Mouse (Mus musculus): ENCODE results near the gene Gstt3. TPM values are rescaled to one million over a fixed set of nuclear protein-coding genes. Genes with fewer than 3 reads are reported as not detected.
"Not testable (repeated sequence)": the region's sequence is repeated elsewhere in the genome, so short reads cannot be mapped to it uniquely, and the experiment has no call there.

The Gstt3 gene
- polyA plus RNA-seq, 1 experiment, result 1.6 TPM

DNA sequence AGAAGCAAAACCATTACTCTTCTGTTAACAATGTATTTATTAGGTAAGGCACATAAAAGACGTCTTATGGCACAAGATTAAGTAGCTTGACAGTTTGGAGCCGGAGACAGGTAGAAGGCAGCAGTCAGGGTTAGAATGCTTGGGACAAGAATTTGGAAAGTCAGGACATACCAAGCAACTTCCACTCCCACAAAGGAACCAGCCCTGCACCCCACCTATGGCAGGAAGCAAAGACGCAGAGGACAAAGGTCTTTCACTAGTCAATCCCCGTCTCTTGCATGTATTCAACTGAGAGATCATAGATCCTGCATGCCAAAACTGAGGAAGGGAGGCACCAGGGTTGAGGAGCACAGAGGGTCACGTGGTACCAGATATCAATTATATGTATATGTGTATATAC is 7.1 kb downstream of the Gstt3 start:
- 82% methylated on average over 5 of the region's 5 CpGs for WGBS
- Histone ChIP-seq H3K27ac (ENCODE audit: control insufficient read depth, insufficient read depth, low read depth, low read length, poor library complexity) (no peak overlapping the region), H3K4me3 (replicated peaks; ENCODE audit: control insufficient read depth, low read depth, low read length) (no peak overlapping the region), H3K4me1 (ENCODE audit: control insufficient read depth, insufficient read depth, low read length) (peaks cover 2% of the 10 kb centered on the region; the same call in 1 of the 2 replicates)
- no peak for TF ChIP-seq POLR2A (IDR thresholded peaks at IDR 0.05; ENCODE audit: borderline replicate concordance, control insufficient read depth, low read depth, low read length)
- no peak for TF ChIP-seq CTCF (IDR thresholded peaks at IDR 0.05; ENCODE audit: control insufficient read depth, insufficient read depth, low read length)

DNA sequence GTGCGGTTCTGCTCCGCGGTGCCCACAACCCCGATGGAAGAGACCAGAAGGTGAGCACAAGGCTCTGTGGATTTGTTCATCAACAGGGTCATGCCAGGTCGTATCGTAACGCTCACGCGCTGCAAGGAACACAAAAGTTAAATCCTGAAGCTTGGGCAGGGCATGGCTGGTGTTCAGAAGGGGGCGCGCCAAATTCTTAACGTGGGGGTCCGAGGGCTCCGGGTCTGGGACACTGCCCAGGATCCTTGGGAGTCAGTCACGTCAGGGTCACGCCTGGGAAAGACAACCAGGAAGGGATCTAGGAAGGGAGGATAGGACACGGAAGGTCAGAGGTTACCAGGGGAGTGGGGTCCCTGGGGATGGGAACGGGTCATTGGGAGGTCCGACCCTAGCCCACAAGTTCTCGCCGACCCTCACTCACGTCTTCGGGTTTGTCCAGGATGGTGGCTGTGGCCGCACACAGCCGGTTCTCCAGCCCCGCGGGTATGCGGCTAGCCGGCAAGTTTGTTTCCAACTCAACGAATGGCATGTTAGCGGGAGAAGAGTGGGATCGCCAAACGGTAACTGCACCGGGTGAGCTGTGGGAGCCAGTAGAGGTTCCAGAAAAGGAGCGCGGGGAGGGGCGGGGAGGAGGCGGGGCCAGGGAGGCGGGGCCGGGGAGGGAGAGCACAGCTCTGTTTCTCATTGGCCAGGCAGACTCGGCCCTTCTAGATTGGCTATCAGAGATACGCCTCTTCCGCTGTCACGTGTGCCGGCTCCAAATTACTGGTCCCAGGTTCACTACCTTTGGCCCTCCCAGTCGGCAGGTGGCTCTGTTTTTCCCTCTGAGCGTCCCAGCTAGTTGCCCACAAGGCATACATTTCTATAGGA is 8.2 kb downstream of the Gstt3 start, which contains the start of gene Ddt:
Gene Ddt (minus strand): TSS at position 620 of the 870 bp plus-strand sequence.
- Histone ChIP-seq H3K4me1 (ENCODE audit: control insufficient read depth, insufficient read depth, low read length) (peaks cover 2% of the 10 kb centered on the region; the same call in 1 of the 2 replicates), H3K27ac (ENCODE audit: control insufficient read depth, insufficient read depth, low read depth, low read length, poor library complexity) (no peak within 1 kb of the TSS; the same call in 1 of the 2 replicates), H3K4me3 (replicated peaks; ENCODE audit: control insufficient read depth, low read depth, low read length) (peak within 1 kb of the TSS; percentile 76)
- TF ChIP-seq CTCF (IDR thresholded peaks at IDR 0.05; ENCODE audit: control insufficient read depth, insufficient read depth, low read length) (no peak), POLR2A (IDR thresholded peaks at IDR 0.05; ENCODE audit: borderline replicate concordance, control insufficient read depth, low read depth, low read length) (peak; percentile 38; the same call in 1 of the 2 replicates)
- under 1% methylated on average over 47 of the region's 47 CpGs for WGBS

DNA sequence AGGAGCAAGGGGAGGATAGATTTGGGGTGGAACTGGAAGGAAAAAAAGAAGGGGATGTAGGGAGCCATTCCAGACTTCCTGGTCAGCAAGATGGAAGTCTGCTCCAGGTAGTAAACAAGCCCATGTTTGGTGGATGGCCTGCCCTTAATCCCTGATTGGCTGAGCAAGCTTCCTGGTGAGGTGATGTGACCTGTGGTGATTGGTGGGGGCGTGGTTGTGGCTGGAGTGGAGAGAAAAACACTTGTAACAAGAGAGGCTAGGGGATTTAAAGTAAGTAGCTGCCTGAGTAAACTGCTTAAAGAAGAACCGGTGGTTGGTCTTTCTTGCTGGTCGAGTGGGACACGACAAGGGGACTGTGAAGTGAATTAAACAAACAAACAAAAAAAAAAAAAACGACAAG is 13.5 kb downstream of the Gstt3 start:
- WGBS, result 50% methylated on average over 5 of the region's 5 CpGs
- not testable (repeated sequence) for H3K27ac ChIP-seq (ENCODE audit: control insufficient read depth, insufficient read depth, low read depth, low read length, poor library complexity); H3K4me3 ChIP-seq (replicated peaks; ENCODE audit: control insufficient read depth, low read depth, low read length); H3K4me1 ChIP-seq (ENCODE audit: control insufficient read depth, insufficient read depth, low read length)

DNA sequence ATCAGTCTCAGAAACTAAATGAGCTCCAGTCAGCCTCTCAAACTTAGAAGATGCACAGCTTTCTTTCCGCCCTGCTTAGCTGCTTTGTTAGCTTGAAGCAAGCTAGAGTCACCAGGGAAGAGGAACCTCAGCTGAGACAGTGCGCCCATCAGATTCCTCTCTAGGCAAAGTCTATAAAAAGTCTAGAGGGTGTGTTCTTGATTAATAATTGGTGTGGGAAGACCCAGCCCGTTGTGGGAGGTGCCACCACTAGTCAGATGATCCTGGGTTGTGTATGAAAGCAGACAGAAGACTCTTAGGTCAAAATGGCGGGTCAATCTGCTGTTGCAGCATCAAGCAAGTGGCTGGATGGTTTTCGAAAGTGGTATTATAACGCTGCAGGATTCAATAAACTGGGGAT is 14.4 kb downstream of the Gstt3 start:
- Histone ChIP-seq H3K27ac (ENCODE audit: control insufficient read depth, insufficient read depth, low read depth, low read length, poor library complexity) (no peak overlapping the region), H3K4me1 (ENCODE audit: control insufficient read depth, insufficient read depth, low read length) (peaks cover 2% of the 10 kb centered on the region; the same call in 1 of the 2 replicates), H3K4me3 (replicated peaks; ENCODE audit: control insufficient read depth, low read depth, low read length) (no peak overlapping the region)
- WGBS, result 80% methylated on average over 6 of the region's 6 CpGs
- TF ChIP-seq POLR2A (IDR thresholded peaks at IDR 0.05; ENCODE audit: borderline replicate concordance, control insufficient read depth, low read depth, low read length) (no peak), CTCF (IDR thresholded peaks at IDR 0.05; ENCODE audit: control insufficient read depth, insufficient read depth, low read length) (no peak)

DNA sequence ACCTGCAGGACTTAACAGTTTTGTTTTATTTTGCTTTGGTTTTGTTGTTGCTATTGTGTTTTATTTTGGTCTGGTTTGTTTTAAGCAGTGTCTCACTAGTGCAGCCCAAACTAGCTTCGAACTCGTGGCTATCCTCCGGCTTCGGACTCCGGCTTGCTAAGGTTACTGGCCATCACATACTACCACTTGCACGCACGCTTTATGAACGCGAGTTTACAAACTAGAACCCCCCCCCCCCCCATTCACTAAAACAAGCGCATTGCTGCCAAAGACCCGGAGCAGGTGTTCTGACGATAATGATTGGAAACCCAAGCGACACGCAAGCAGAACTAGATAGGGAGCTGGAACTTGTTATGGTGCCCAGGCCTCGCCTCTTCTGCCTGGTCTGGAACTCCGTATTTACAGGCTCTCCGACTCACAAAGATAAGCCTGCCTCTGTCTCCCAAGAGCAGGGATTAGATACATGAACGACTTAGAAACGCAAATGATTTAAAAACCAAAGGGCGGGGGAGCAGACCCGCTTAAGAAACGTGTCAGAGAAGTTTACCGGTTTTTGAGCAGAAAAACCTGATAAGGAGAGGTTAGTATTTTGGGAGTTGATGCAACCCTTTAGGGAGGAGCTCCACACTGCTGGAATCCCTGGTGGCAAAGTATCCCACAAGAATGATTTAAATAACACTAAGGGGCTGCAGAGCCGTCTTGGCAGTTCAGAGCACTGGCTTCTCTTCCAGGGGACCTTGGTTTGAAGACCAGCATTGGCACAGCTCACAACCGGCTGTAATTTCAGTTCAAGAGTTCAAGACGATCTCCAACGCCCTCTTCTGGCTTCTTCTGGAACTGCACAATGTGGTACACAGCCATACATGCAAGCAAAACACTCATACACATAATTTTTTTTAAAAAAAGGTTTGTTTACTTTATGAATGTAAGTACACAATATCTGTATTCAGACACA is 16.4 kb downstream of the Gstt3 start:
- WGBS, result under 1% methylated on average over 27 of the region's 27 CpGs
- Histone ChIP-seq H3K27ac (ENCODE audit: control insufficient read depth, insufficient read depth, low read depth, low read length, poor library complexity) (peak overlapping the region; percentile 90), H3K4me3 (replicated peaks; ENCODE audit: control insufficient read depth, low read depth, low read length) (peak overlapping the region; percentile 67), H3K4me1 (ENCODE audit: control insufficient read depth, insufficient read depth, low read length) (peaks cover 4% of the 10 kb centered on the region; the same call in 1 of the 2 replicates)
- peak; percentile 54 for TF ChIP-seq CTCF (IDR thresholded peaks at IDR 0.05; ENCODE audit: control insufficient read depth, insufficient read depth, low read length)
- TF ChIP-seq POLR2A (IDR thresholded peaks at IDR 0.05; ENCODE audit: borderline replicate concordance, control insufficient read depth, low read depth, low read length), result no peak

- H3K4me3 ChIP-seq (replicated peaks; ENCODE audit: control insufficient read depth, low read depth, low read length), result peak within 1 kb of the TSS; percentile 67
- WGBS, result 1% methylated on average over 61 of the region's 61 CpGs
- TF ChIP-seq CTCF (IDR thresholded peaks at IDR 0.05; ENCODE audit: control insufficient read depth, insufficient read depth, low read length) (0 out of 2 replicates have a peak, but pooled peaks have one; percentile 7), POLR2A (IDR thresholded peaks at IDR 0.05; ENCODE audit: borderline replicate concordance, control insufficient read depth, low read depth, low read length) (peak; percentile 77)
- peak within 1 kb of the TSS; percentile 90 for H3K27ac ChIP-seq (ENCODE audit: control insufficient read depth, insufficient read depth, low read depth, low read length, poor library complexity)
- peaks cover 4% of the 10 kb centered on the region; the same call in 1 of the 2 replicates for H3K4me1 ChIP-seq (ENCODE audit: control insufficient read depth, insufficient read depth, low read length)
These were observed 17.3 kb downstream of the Gstt3 start, which contains the start of gene Cabin1 for GRCm38 (mm10) chr10:75763682-75764518. TSS of gene Cabin1 (minus strand) at chr10:75764341.

DNA sequence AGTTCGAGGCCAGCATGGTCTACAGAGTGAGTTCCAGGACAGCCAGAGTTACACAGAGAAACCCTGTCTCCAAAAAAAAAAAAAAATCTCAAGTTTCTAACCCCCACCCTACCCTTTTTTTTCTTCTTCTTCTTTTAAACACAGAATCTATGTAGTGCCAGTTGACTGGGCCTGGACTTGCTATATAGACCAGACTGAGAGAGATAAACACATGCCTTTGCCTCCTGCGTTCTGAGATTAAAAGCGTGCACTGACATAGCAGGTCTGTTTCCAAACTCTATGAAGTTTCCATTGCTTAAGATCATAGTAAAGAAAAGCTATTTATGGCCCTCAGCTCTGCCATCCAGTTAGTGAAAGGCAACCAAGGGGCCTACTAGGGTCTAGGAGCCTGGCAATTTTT is 18.8 kb downstream of the Gstt3 start:
- Histone ChIP-seq H3K4me1 (ENCODE audit: control insufficient read depth, insufficient read depth, low read length) (peaks cover 4% of the 10 kb centered on the region; the same call in 1 of the 2 replicates), H3K4me3 (replicated peaks; ENCODE audit: control insufficient read depth, low read depth, low read length) (peak overlapping the region; percentile 58), H3K27ac (ENCODE audit: control insufficient read depth, insufficient read depth, low read depth, low read length, poor library complexity) (peak overlapping the region; percentile 69)
- TF ChIP-seq CTCF (IDR thresholded peaks at IDR 0.05; ENCODE audit: control insufficient read depth, insufficient read depth, low read length), result no peak
- no peak for TF ChIP-seq POLR2A (IDR thresholded peaks at IDR 0.05; ENCODE audit: borderline replicate concordance, control insufficient read depth, low read depth, low read length)
- WGBS, result 77% methylated on average over 3 of the region's 3 CpGs

Data from bone marrow, adult 2 months (tissue).